9 mouse cellular contexts compared by ENCODE assay signal in the genomic region with DNA sequence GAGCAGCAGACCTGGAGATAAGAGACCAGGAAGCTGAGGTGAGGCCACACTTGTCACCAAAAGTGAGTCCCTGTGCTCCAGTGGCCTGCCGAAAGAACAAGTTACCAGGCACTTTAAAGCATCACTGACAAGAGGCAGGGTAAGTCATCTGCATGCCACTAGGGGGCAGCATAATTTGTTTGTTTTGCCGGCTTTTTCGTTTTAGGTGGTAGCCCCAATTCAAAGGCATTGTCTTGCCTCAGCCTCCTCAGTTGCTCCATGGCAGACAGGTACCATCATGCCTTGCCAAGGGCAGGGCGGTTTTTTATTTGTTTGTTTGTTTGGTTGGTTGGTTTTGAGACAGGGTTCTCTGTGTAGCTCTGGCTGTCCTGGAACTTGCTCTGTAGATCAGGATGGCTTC. TPM values are rescaled to one million over a fixed set of nuclear protein-coding genes. Genes with fewer than 3 reads are reported as not detected.
A peak's percentile ranks its signal among the peaks of the same experiment; 100 is the strongest.
DNase-seq lines count a peak whose midpoint lies in the region; ATAC-seq and TF ChIP-seq lines count a peak whose summit lies in the region.
"Had no signal": no experiment of that assay in that cellular context is flagged by ENCODE, and none has a peak within 500 bp of the region (broad histone marks: within the 10 kb centered on the region; RNA-seq: fewer than 3 reads in every experiment).

No protein-coding gene starts in this region.

- ATAC-seq in hematopoietic stem cell, adult 5-6 weeks (replicated peaks in 1 of 2; ENCODE audit: insufficient read depth in 1 of 2, low FRiP score in 2 of 2, low TSS enrichment in 1 of 2, low read depth in 1 of 2, poor library complexity in 2 of 2, severe bottlenecking in 2 of 2), result peak; percentile 45 to 53; a peak in 3 of 4 replicates

- intact Hi-C loops in gastrocnemius, adult 2 months (cut with DNase I), result loop anchor here (5.0 kb wide), 2 partner anchors 231 to 286 kb away; no protein-coding TSS in a partner anchor
- intact Hi-C loops in gastrocnemius, postnatal 36 days (cut with DNase I), result loop anchor here (5.0 kb wide), 1 partner anchor 231 kb away; no protein-coding TSS in a partner anchor

- TF ChIP-seq POLR2A in cerebellum, adult 2 months (IDR thresholded peaks at IDR 0.05; ENCODE audit: borderline replicate concordance, insufficient read depth, low read length), result no peak

- no peaks in the 10 kb centered on the region for H3K4me1 ChIP-seq in cerebellum, adult 2 months (ENCODE audit: control insufficient read depth, insufficient read depth, low read length)

- peak; percentile 81 for TF ChIP-seq CTCF in gastrocnemius, adult 2 months (IDR thresholded peaks at IDR 0.05)
- peak; percentile 54; the same call in 1 of the 2 replicates for TF ChIP-seq CTCF in cerebellum, adult 2 months (IDR thresholded peaks at IDR 0.05; ENCODE audit: borderline replicate concordance, insufficient read depth, low read depth, low read length)

- no peak overlapping the region for H3K27ac ChIP-seq in gastrocnemius, adult 2 months
- no peak overlapping the region for H3K27ac ChIP-seq in cerebellum, adult 2 months (ENCODE audit: insufficient read depth, low read length)
- H3K27ac ChIP-seq: embryonic facial prominence, embryonic 12.5 days had no signal

- no peak overlapping the region for H3K4me3 ChIP-seq in gastrocnemius, adult 2 months
- H3K4me3 ChIP-seq in cerebellum, adult 2 months (replicated peaks; ENCODE audit: insufficient read depth, low read depth, low read length), result no peak overlapping the region
- H3K4me3 ChIP-seq: embryonic facial prominence, embryonic 12.5 days had no signal

- peak; percentile 39 for DNase-seq in gastrocnemius, adult 2 months
- no peak for DNase-seq in gastrocnemius, postnatal 36 days
- peak; percentile 24 for DNase-seq in urinary bladder, postnatal 14 days (ENCODE audit: low spot score)
- no peak for DNase-seq in urinary bladder, postnatal 10 days (ENCODE audit: low spot score)
- peak; percentile 38 to 51 for DNase-seq in cerebellum, adult 2 months
- DNase-seq in lung, postnatal 25 days (ENCODE audit: low spot score), result peak; percentile 50
- DNase-seq in thymus, postnatal 4 days, result peak; percentile 64

- 49% methylated on average over 4 of the region's 4 CpGs for WGBS in cerebellum, adult 2 months

- H3K27me3 ChIP-seq in cerebellum, adult 2 months (ENCODE audit: control insufficient read depth, insufficient read depth, low read length), result no peaks in the 10 kb centered on the region
- H3K27me3 ChIP-seq: embryonic facial prominence, embryonic 12.5 days had no signal

RNA-seq across cellular contexts. Expression of a gene that starts 26.2 kb away (rescaled TPM):
- not detected for total RNA-seq in gastrocnemius, adult 2 months (2021)
- total RNA-seq in gastrocnemius, postnatal 36 days (2021), result not detected
- polyA plus RNA-seq in cerebellum, adult 2 months (2012; rRNA removed), result not detected in 2 replicates
- total RNA-seq in hematopoietic stem cell, adult 5-6 weeks (2017), result not detected in 2 replicates
- polyA plus RNA-seq: embryonic facial prominence, embryonic 12.5 days had no signal

RNA-seq across cellular contexts. Expression of a gene that starts 34.2 kb away (rescaled TPM):
- total RNA-seq in gastrocnemius, adult 2 months (2021), result 10 to 100 TPM; 35.7 to 37.1 TPM
- total RNA-seq in gastrocnemius, postnatal 36 days (2021), result 10 to 100 TPM; 25.3 to 25.9 TPM
- 55.9 and 58.6 TPM in 2 replicates for polyA plus RNA-seq in cerebellum, adult 2 months (2012; rRNA removed)
- 28.5 TPM in 2 replicates for total RNA-seq in hematopoietic stem cell, adult 5-6 weeks (2017)

RNA-seq across cellular contexts. Expression of a gene that starts 42.0 kb away (rescaled TPM):
- total RNA-seq in gastrocnemius, adult 2 months (2021), result 1 to 10 TPM in 1 of 2 experiments, under 1 TPM in 1; 0.92 to 2.2 TPM
- under 1 TPM; 0.74 to 0.84 TPM for total RNA-seq in gastrocnemius, postnatal 36 days (2021)
- polyA plus RNA-seq in cerebellum, adult 2 months (2012; rRNA removed), result 7.0 and 7.4 TPM in 2 replicates
- total RNA-seq in hematopoietic stem cell, adult 5-6 weeks (2017), result 4.6 and 17.6 TPM in 2 replicates

Comparison
In these comparisons a context has a peak if more than half of its experiments do, and no peak if none do; other contexts are left out.
1. DNase-seq: peak in gastrocnemius, adult 2 months (single experiment), urinary bladder, postnatal 14 days (single experiment), cerebellum, adult 2 months (2 of 2), lung, postnatal 25 days (single experiment) and thymus, postnatal 4 days (single experiment); none in gastrocnemius, postnatal 36 days (0 of 2) and urinary bladder, postnatal 10 days (single experiment).